Mouse (Mus musculus) gastrocnemius, adult 8-10 months (tissue): Measurements from ENCODE around the gene Gm17416. TPM values are rescaled to one million over a fixed set of nuclear protein-coding genes. Genes with fewer than 3 reads are reported as not detected.
A peak's percentile ranks its signal among the peaks of the same experiment; 100 is the strongest.

Source experiments
- DNase-seq, 2 experiments: peaks; one replicate each; pipeline ENCODE4 v3.0.0; 2022; ENCODE audit warnings: low spot score in 2 of 2
- total RNA-seq, 4 experiments: library from RNA; stranded (reverse); gene quantifications; 2 replicates each; pipeline ENCODE4 v1.2.4; 2022

The Gm17416 gene
- not detected for total RNA-seq

DNA sequence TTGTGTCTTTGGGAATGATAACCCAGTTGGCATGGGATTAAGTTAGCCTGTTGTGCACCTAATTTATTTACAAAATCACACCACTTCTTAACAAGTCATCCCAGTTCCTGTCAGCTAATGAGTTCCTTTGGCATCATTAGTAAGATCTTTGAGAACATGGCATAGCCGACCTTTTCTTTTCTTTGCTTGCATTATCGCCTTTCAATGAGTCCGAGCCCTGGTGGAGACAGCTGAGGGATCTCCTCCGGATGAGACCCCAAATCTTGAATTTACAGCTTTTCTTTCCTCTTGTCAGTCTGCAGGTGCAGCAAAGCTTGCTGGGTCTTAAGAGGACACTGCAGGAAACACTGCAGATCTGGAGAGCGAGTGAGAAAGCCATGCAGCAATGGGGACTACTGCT lies at the start of gene Gm17416:
Gm17416 (plus strand) TSS at position 301 of the 400 bp plus-strand sequence.
- no peak for DNase-seq

- no peak for DNase-seq
Measured at GRCm38 (mm10) chr2:152539944-152540710, 29.0 kb upstream of the Gm17416 start, which contains the start of gene Defb29. TSS of gene Defb29 (minus strand) at chr2:152540098.

DNA sequence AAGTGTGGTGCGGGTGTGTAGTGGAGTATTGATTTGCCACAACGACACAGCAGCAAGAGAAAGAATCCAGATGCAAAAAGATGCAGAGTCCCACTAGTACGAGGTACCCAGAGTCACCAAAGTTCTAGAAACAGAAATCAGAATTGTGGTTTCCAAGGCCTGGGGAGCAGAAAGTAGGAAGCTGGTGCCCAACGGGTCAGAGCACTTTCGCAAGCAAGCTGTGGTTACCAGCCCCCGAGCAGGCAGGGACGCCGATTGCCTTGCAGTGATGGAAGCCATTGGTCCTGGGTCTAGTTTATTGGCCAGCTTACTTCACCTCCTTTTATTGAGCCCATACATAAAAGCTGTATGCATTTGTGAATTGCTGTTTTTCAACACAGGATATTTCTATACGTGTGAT lies 27.2 kb upstream of the Gm17416 start:
- DNase-seq, result no peak

GRCm38 (mm10) chr2:152542897-152543296 lies 26.2 kb upstream of the Gm17416 start:
- no peak for DNase-seq

GRCm38 (mm10) chr2:152543478-152543877 lies 25.7 kb upstream of the Gm17416 start:
- no peak for DNase-seq

DNA sequence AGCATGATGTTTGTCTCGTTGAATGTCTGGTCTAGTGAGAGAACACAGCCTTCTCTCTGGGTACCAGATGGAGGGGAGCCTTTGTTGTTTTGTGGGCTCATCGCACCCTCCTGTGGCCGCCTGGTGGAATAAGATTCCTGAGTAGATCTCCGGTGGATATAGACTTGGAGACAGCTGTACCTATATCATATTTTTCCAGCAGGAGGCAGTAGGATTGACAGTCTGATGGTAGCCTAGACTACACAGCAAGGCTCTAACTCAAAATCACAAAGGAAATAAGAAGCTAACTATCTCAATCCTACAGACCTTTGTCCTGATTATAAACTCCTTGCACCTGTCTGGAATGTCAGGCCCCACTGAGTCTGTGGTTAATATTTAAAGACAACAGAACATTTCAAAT lies 24.4 kb upstream of the Gm17416 start:
- no peak for DNase-seq

GRCm38 (mm10) chr2:152548124-152548523 lies 21.0 kb upstream of the Gm17416 start:
- no peak for DNase-seq

GRCm38 (mm10) chr2:152553774-152554423 lies 15.2 kb upstream of the Gm17416 start:
- peak in 1 of 2 experiments; percentile 14 for DNase-seq

- DNase-seq, result no peak
Measured at GRCm38 (mm10) chr2:152556655-152557054, 12.5 kb upstream of the Gm17416 start.

DNA sequence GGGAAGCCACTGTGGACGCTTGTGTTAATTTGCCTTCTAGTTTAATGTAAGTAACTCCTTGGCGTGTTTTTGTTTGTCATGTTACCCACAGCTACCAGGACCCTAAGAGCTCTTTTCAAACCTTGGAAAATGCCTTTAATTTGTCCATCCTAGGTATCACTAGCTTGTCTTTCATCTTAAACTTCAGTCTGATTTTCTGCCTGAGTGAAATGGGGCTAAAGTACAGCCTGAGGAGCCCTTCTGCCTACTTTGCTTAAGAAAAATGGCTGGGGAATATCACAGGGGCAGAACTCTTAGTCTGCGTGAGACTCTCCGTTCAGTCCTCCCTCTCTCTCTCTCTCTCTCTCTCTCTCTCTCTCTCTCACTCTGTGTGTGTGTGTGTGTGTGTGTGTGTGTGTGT lies 743 bp downstream of the Gm17416 start:
- no peak for DNase-seq

DNA sequence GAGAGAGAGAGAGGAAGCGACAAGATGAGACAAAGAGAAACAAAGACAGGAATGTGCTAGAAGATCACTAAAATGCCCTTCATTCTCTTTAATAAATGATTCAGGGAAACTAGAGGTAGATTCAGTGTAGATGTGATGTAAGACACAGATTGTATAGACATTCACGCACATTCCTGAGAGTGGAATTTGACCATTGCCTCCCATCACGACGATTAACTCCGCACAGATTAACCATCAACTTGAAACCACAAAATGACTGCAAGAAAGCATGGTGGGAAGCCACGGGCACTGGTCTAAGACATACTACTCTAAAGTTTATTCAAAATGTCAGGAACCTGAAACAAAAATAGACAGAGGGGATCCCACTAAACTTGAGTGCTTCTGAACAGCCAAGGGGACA lies 1.2 kb downstream of the Gm17416 start:
- DNase-seq, result no peak

DNA sequence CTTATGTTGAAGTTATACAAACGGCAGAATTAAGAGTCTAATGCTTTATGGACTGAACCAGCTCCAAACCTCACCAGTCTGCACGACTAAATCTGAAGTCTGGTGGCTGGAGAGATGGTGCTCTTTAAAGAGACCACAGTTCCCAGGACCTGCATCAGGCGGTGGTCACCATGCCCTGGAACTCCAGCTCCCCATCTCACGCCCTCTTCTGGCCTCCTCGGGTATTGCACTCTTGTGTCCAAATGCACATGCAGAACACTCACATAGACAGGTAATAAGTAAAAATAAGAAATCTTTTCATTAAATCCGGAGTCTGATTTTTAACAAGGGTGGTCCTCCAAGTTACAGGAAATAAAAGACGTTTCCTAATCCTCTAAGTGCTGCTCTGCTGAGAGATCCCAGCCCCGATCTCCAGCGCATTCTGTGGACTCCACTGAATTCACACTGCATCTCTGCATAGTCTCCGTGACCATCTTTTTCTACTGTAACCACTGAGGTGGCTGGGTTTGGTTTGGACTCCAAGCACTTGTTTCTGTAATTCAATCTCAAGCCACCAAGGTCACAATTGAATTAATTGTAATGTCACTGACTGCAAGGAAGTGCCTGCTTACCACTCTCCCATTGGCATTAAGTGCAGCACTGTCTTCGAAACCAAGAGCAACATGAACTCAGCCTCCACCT lies 3.1 kb downstream of the Gm17416 start, which contains the start of gene Defb21:
Defb21 (plus strand) TSS at position 631 of the 681 bp plus-strand sequence.
- DNase-seq, result no peak

- no peak for DNase-seq
Measured at GRCm38 (mm10) chr2:152573484-152573883, 4.3 kb downstream of the Gm17416 start.

DNA sequence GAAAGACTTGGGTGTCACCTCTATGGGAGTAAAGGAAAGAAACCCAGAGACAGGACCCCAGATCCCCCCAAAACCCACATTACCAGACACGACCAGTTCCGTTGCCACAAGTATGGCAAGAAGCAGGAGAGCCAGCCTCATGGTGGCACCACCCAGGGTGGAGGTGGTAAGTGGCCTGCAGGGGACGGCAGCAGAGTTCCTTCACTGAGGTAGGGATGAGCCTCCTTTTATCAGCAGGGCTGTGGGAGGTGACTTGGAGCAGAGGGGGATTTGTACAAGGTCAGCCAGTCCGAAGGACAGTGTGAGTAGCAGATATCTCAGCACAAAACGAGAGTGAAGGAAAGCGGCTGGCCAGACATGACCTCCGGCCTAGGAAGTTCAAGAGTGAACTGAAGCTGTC lies 11.0 kb downstream of the Gm17416 start, which contains the start of gene Defb19:
Defb19 (minus strand) TSS at position 206 of the 400 bp plus-strand sequence.
- DNase-seq, result no peak

GRCm38 (mm10) chr2:152580612-152581011 lies 11.5 kb downstream of the Gm17416 start:
- no peak for DNase-seq

DNA sequence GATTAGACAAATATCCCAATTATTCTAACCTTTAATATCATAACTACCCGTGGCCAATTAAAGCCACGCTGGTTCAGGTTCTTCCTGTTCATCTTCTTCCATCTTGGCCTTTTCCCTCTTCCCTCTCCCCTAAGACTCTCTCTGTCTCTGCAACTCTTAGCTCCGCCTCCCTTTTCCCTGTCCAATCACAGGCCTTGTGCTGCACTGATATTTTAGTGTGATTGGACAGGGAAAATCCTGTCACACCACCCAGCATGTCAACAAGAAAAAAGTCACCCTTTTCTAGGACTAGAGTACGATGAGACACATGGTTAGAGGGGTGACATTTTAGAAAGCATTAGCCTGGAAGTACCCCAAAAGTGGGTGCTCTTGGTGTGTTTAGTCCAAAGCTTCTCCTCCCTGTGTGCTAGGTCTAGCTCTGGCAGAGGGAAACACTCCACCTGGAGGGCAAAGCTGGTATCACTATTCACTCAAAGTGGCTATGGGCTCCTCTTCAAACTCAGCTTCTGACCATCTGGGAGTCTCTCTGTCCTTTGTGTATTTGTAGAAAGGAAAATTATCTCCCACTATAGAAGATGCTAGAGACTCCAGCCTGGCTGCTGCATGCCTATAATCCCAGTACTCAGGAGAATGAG lies 17.9 kb downstream of the Gm17416 start:
- no peak for DNase-seq

- no peak for DNase-seq
Measured at GRCm38 (mm10) chr2:152588450-152588849, 19.3 kb downstream of the Gm17416 start.

- no peak for DNase-seq
Measured at GRCm38 (mm10) chr2:152589021-152589420, 19.9 kb downstream of the Gm17416 start.

GRCm38 (mm10) chr2:152599299-152599698 lies 30.2 kb downstream of the Gm17416 start, which contains the start of gene Defb45:
TSS of gene Defb45 (minus strand) at chr2:152599399.
- no peak for DNase-seq

GRCm38 (mm10) chr2:152600076-152600475 lies 30.9 kb downstream of the Gm17416 start:
- DNase-seq, result no peak

DNA sequence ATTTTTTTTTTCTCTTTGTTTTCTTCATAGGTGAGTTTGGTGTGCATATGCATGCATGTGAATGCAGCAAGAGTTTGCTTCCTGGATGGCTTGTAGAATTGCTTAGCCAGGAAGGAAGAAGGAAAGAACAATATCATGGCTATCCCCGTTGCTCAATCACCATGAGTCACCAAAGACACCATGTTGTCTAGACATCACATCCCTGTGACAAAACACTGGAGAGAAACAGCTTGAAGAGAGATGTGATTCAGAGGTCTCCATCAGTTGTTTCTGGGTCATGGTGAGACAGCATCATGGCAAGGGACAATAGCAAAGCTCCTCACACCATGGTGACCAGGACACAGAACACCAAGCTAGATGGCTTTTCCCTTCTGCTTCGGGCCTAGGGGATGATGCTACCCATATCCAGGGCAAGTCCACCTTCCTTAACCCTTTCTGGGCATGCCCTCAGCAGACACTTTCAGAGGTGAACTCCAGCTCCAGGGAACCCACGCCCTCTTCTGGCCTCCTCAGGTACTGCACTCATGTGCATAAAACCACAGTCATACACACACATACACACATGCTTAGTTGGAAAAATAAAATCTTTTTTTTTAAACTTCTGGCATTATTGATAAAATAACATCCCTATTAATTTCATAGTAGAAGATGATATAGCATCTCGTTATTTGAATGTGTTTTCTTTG lies 32.3 kb downstream of the Gm17416 start:
- no peak for DNase-seq
